Mouse (Mus musculus) embryonic fibroblast, embryonic 13.5 days (primary cell): ENCODE results near the gene Pbx1. TPM values are rescaled to one million over a fixed set of nuclear protein-coding genes. Genes with fewer than 3 reads are reported as not detected.

Experiments used
- H3K27ac ChIP-seq: 2 replicates; pipeline ENCODE4 v1.5.1; 2012; ENCODE audit warnings: low read length, control low read depth, inconsistent platforms; ENCODE audit not compliant: insufficient read depth
- H3K4me1 ChIP-seq: 2 replicates; pipeline ENCODE4 v1.6.1; 2011; ENCODE audit warnings: low read length; ENCODE audit not compliant: control insufficient read depth, insufficient read depth
- H3K4me3 ChIP-seq: 2 replicates; pipeline ENCODE4 v1.5.1; 2011; ENCODE audit warnings: mild to moderate bottlenecking, control low read depth, low read length; ENCODE audit not compliant: insufficient read depth
- CTCF ChIP-seq: IDR thresholded peaks from 2 replicates; pipeline ENCODE4 v1.5.1; 2011; ENCODE audit warnings: mild to moderate bottlenecking, control low read depth, low read length, moderate library complexity, borderline replicate concordance; ENCODE audit not compliant: insufficient read depth
- POLR2A ChIP-seq: IDR thresholded peaks from 2 replicates; pipeline ENCODE4 v1.6.1; 2011; ENCODE audit warnings: low read depth, mild to moderate bottlenecking, control low read depth, low read length, moderate library complexity
- polyA plus RNA-seq: library from polyadenylated mRNA; stranded (reverse); fragments of >200 nt; gene quantifications from 2 replicates; pipeline ENCODE4 v1.2.4, GENCODE M21; 2011; ENCODE audit warnings: low read depth; ENCODE audit not compliant: missing spikeins, insufficient read length

The Pbx1 gene
- polyA plus RNA-seq, 1 experiment = 117 TPM

DNA sequence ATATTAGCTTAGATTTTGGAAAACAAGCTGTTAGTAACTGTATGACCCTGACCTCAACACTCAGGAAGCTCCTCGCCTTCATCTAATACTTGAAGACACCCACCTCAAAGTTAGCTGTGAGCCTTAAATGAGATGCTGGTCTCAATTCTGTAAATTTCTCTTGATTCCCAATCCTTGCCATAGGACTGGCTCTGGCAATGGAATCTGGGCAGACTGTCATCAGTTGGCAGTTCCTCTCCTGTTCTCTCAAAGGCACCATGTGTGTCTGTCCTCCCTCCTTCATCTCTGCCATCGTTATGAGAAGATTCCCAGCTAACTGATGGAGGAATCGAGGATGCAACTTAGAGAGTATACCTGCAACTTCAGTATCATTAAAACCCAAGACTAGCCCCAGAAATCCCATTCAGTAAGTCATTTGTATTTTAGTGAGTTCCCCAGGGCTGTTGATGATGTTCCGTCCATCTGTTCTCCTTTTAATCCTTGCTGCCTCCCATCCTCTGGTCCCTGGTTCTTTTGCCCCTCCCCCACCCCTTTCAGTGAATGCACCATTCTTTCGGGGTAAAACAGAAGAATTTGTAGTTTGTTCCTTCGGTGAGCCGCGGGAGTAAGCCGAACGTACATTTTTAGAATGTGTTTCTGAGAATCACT is 353.2 kb downstream of the Pbx1 start:
- no peak overlapping the region for H3K4me3 ChIP-seq
- no peak overlapping the region for H3K27ac ChIP-seq
- TF ChIP-seq CTCF (no peak), POLR2A (no peak)
- no peaks in the 10 kb centered on the region for H3K4me1 ChIP-seq

DNA sequence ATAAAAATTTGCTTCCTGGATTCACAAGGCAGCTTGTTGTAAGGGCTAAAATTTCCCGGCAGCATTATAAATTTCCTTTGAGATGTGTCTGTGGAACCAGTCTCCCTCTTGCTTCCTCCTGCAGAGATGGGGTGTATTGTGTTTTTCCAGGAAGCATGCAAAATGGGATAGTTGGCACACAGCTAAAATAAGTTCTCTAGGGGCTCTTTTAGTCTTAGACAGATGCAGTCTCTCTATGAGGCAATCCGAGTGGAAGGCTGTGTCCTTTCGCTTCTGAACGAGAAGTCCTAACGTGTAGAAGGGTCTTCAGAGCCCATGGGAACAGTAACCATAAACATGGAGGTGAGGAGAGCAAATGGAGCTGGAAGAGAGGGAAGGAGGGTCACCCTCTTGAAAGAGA is 360.1 kb downstream of the Pbx1 start:
- no peak overlapping the region for H3K4me3 ChIP-seq
- H3K27ac ChIP-seq = no peak overlapping the region
- TF ChIP-seq POLR2A = no peak
- no peak for TF ChIP-seq CTCF
- no peaks in the 10 kb centered on the region for H3K4me1 ChIP-seq

- Histone ChIP-seq H3K4me1 (no peaks in the 10 kb centered on the region), H3K27ac (no peak overlapping the region), H3K4me3 (no peak overlapping the region)
- TF ChIP-seq CTCF (no peak), POLR2A (no peak)
These were observed 361.7 kb downstream of the Pbx1 start for GRCm38 (mm10) chr1:168070273-168070910.

DNA sequence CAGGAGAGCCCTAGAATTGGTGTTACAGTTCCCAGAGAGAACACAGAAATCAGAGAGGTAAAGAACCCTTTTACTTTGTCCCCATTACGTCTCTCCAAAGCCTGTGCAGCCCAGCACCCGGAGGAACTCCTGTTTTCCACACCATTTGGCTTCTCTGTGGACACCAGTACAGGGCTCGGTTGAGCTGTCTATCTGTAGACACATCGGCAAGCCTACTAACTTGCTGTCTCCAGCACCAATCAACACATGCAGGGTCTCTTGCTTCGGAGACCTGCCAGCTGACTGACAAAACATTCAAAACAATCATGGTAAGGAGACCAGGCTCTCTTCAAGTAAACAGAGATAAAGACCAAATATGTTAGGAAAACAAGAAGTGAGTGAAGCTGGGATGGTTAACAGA is 362.3 kb downstream of the Pbx1 start:
- no peaks in the 10 kb centered on the region for H3K4me1 ChIP-seq
- H3K4me3 ChIP-seq = no peak overlapping the region
- TF ChIP-seq POLR2A (no peak), CTCF (no peak)
- no peak overlapping the region for H3K27ac ChIP-seq
